Mouse (Mus musculus) embryonic facial prominence, embryonic 15.5 days (tissue): ENCODE results near the gene St5. TPM values are rescaled to one million over a fixed set of nuclear protein-coding genes. Genes with fewer than 3 reads are reported as not detected.

ENCODE experiments used
- ATAC-seq: fragments of 200-750 bp; cut with Nextera tagmentation; 2 replicates; pipeline ENCODE4 v1.8.0; 2017; ENCODE audit warnings: low read depth, moderate TSS enrichment; ENCODE audit not compliant: insufficient number of reproducible peaks, low FRiP score, low TSS enrichment
- H3K27ac ChIP-seq: fragments of 300-500 bp; sonication (generic); replicated peaks from 2 replicates; pipeline ENCODE4 v1.5.1; 2015; ENCODE audit warnings: mild to moderate bottlenecking, inconsistent platforms
- H3K27me3 ChIP-seq: fragments of 300-500 bp; sonication (generic); 2 replicates; pipeline ENCODE4 v1.6.1; 2015; ENCODE audit warnings: inconsistent platforms
- H3K36me3 ChIP-seq: fragments of 300-500 bp; sonication (generic); 2 replicates; pipeline ENCODE4 v1.6.1; 2015; ENCODE audit warnings: mild to moderate bottlenecking, inconsistent platforms
- H3K4me1 ChIP-seq: fragments of 300-500 bp; sonication (generic); 2 replicates; pipeline ENCODE4 v1.6.1; 2015; ENCODE audit warnings: inconsistent platforms
- H3K4me2 ChIP-seq: fragments of 300-500 bp; sonication (generic); replicated peaks from 2 replicates; pipeline ENCODE4 v1.6.1; 2015; ENCODE audit warnings: mild to moderate bottlenecking, inconsistent platforms
- H3K4me3 ChIP-seq: fragments of 300-500 bp; sonication (generic); replicated peaks from 2 replicates; pipeline ENCODE4 v1.5.1; 2015; ENCODE audit warnings: mild to moderate bottlenecking, inconsistent platforms
- H3K9ac ChIP-seq: fragments of 300-500 bp; sonication (generic); 2 replicates; pipeline ENCODE4 v1.6.1; 2015; ENCODE audit warnings: inconsistent platforms
- H3K9me3 ChIP-seq: fragments of 300-500 bp; sonication (generic); replicated peaks from 2 replicates; pipeline ENCODE4 v1.6.1; 2016; ENCODE audit warnings: inconsistent platforms
- WGBS: fragments of 180-500 bp; shearing (Covaris S2); methylation state at CpG from one replicate; pipeline ENCODE4 v1.1.7; 2015; 5-methylcytosine and 5-hydroxymethylcytosine counted together
- polyA plus RNA-seq: library from polyadenylated mRNA; unstranded; fragments of >200 nt; fragmentation: Nextera tagmentation; extraction: Ambion mirVana; gene quantifications from 2 replicates; pipeline ENCODE4 v1.2.1, GENCODE M21; 2015

St5 gene
- polyA plus RNA-seq, 1 experiment from 2014 or later = 52.4 TPM

GRCm38 (mm10) chr7:109606994-109607610 is 96.3 kb downstream of the St5 start:
- Histone ChIP-seq H3K27me3 (no peaks in the 10 kb centered on the region), H3K9me3 (no peaks in the 10 kb centered on the region), H3K4me1 (peaks cover 37% of the 10 kb centered on the region), H3K4me2 (no peak overlapping the region), H3K4me3 (no peak overlapping the region), H3K36me3 (0 out of 2 replicates have a peak, but pooled peaks cover 2% of the 10 kb centered on the region), H3K27ac (no peak overlapping the region), H3K9ac (no peak overlapping the region)
- ATAC-seq = no peak
- WGBS = 68% methylated on average over 7 of the region's 7 CpGs

DNA sequence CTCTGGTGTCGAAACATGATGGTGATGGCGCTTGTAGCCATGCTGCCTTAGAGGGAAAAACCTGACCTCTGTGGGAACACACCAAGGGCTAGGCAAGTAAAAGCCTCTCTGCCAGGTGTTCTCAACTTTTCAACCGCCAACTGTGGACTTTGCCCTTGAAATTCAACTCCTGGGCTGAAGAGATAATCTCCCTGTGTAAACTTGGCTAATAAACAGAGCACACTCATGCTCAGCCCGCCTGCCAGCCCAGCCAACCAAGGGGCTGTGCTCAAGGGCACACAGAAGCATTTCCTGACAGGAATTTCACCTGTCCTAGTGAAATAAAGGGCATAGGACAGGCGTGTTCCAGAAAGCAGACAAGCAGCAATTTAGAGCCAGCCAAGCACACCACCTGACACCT is 100.8 kb downstream of the St5 start:
- H3K4me2 ChIP-seq = no peak overlapping the region
- H3K4me1 ChIP-seq = peaks cover 23% of the 10 kb centered on the region
- 0 out of 2 replicates have a peak, but pooled peaks cover 2% of the 10 kb centered on the region for H3K36me3 ChIP-seq
- H3K9me3 ChIP-seq = no peaks in the 10 kb centered on the region
- ATAC-seq = no peak
- H3K27me3 ChIP-seq = no peaks in the 10 kb centered on the region
- no peak overlapping the region for H3K27ac ChIP-seq
- H3K9ac ChIP-seq = no peak overlapping the region
- no peak overlapping the region for H3K4me3 ChIP-seq
- 60% methylated on average over 5 of the region's 5 CpGs for WGBS

GRCm38 (mm10) chr7:109602022-109602421 is 101.4 kb downstream of the St5 start:
- H3K4me1 ChIP-seq = peaks cover 23% of the 10 kb centered on the region
- no peak overlapping the region for H3K4me2 ChIP-seq
- H3K9me3 ChIP-seq = no peaks in the 10 kb centered on the region
- H3K36me3 ChIP-seq = 0 out of 2 replicates have a peak, but pooled peaks cover 2% of the 10 kb centered on the region
- H3K9ac ChIP-seq = no peak overlapping the region
- no peaks in the 10 kb centered on the region for H3K27me3 ChIP-seq
- H3K4me3 ChIP-seq = no peak overlapping the region
- no peak overlapping the region for H3K27ac ChIP-seq
- no peak for ATAC-seq

DNA sequence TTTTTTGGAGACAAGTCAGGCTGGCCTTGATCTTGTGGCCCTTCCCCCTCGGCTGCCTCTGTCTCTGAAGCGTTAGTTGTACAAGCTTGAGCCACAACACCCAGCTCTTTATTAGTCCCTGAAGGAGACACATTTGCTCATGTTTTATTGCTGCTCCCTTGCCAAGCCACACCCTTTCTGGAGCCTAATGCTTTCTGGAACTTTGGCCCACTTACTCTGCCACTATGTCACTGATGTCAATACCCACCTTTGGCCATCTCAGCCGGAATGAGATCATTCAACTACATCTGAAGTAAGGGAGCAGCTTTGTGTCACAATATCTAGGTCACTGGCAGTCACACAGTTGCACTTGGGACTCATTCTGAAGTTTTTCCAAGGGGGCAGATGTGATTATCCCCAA is 102.7 kb downstream of the St5 start:
- no peak for ATAC-seq
- no peak overlapping the region for H3K4me2 ChIP-seq
- H3K9me3 ChIP-seq = no peaks in the 10 kb centered on the region
- H3K36me3 ChIP-seq = 0 out of 2 replicates have a peak, but pooled peaks cover 2% of the 10 kb centered on the region
- H3K4me1 ChIP-seq = peaks cover 23% of the 10 kb centered on the region
- no peak overlapping the region for H3K27ac ChIP-seq
- no peak overlapping the region for H3K9ac ChIP-seq
- 42% methylated on average over 3 of the region's 3 CpGs for WGBS
- no peak overlapping the region for H3K4me3 ChIP-seq
- no peaks in the 10 kb centered on the region for H3K27me3 ChIP-seq

DNA sequence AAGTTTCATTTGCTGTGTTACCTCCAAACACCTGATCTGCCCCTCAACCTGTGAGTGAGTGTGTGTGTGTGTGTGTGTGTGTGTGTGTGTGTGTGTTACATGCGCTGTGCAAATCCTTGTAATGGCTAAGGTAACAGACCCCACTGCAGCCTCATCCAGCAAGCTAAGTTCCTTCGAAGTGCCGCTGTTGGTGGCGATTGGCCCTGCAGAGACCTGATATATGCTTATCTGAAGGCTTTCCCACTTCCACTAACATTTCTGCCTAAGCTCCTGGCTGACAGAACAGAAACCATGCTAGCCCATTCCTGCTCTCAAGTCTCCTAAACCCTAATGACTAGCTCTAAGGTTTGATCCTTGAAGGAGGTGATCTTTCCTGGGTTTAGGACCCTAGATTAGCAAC is 103.4 kb downstream of the St5 start:
- Histone ChIP-seq H3K36me3 (0 out of 2 replicates have a peak, but pooled peaks cover 2% of the 10 kb centered on the region), H3K4me2 (no peak overlapping the region), H3K27ac (no peak overlapping the region), H3K9me3 (no peaks in the 10 kb centered on the region), H3K4me3 (no peak overlapping the region), H3K27me3 (no peaks in the 10 kb centered on the region), H3K9ac (no peak overlapping the region), H3K4me1 (peaks cover 23% of the 10 kb centered on the region)
- ATAC-seq = no peak
- 77% methylated on average over 4 of the region's 4 CpGs for WGBS

- ATAC-seq = no peak
- WGBS = 73% methylated on average over 2 of the region's 2 CpGs
- Histone ChIP-seq H3K27ac (no peak overlapping the region), H3K4me3 (no peak overlapping the region), H3K27me3 (no peaks in the 10 kb centered on the region), H3K4me2 (no peak overlapping the region), H3K9me3 (no peaks in the 10 kb centered on the region), H3K4me1 (peaks cover 3% of the 10 kb centered on the region; the same call in 1 of the 2 replicates), H3K9ac (no peak overlapping the region), H3K36me3 (no peaks in the 10 kb centered on the region)
Observed at GRCm38 (mm10) chr7:109594845-109595531, 108.4 kb downstream of the St5 start.

DNA sequence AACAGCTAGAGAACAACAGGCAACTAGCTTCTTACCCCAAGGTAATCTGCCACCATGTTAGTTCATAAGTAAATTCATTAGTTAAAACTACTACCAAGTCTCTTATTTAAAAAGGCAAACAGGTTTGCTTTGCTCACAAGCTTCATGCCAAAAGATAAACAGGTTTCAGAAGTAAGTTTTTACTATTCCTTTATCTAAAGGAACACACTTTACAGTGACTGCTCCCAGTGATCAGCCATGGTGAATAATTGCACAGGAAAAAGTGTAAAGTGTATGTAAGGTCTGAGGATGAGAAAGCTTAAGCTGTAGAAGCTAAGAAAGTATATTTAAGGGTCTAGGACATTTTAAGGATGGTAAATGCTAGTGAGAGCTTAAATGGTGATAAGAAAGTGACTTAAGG is 109.4 kb downstream of the St5 start:
- H3K36me3 ChIP-seq = no peaks in the 10 kb centered on the region
- H3K9me3 ChIP-seq = no peaks in the 10 kb centered on the region
- H3K4me1 ChIP-seq = peaks cover 9% of the 10 kb centered on the region; the same call in 1 of the 2 replicates
- H3K9ac ChIP-seq = no peak overlapping the region
- H3K27ac ChIP-seq = no peak overlapping the region
- no peaks in the 10 kb centered on the region for H3K27me3 ChIP-seq
- no peak overlapping the region for H3K4me2 ChIP-seq
- no peak overlapping the region for H3K4me3 ChIP-seq
- no peak for ATAC-seq

- H3K4me3 ChIP-seq = no peak overlapping the region
- no peaks in the 10 kb centered on the region for H3K9me3 ChIP-seq
- no peak overlapping the region for H3K4me2 ChIP-seq
- H3K27ac ChIP-seq = no peak overlapping the region
- no peaks in the 10 kb centered on the region for H3K36me3 ChIP-seq
- H3K4me1 ChIP-seq = peaks cover 17% of the 10 kb centered on the region
- H3K9ac ChIP-seq = no peak overlapping the region
- H3K27me3 ChIP-seq = no peaks in the 10 kb centered on the region
- no peak for ATAC-seq
- 45% methylated on average over 4 of the region's 4 CpGs for WGBS
Observed at GRCm38 (mm10) chr7:109592184-109592583, 111.2 kb downstream of the St5 start.

DNA sequence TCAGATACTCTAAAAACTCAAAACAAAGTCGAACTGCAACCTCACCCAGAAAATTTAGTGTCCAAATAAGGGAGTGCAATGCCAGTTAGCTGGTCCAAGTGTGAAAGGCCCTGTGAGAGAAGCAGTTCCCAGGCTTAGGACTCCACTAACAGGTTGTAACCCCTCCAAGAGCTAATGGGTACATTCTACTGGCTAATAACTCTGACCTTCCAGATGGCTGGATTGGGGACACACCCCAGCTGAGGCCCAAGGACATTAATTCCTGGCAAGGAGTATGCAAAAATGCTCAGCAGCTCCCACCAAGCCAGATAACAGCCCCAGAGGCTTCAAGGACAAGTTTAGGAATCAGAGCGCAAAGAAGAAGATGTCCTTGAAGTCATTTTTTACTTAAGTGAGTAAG is 112.8 kb downstream of the St5 start:
- peaks cover 20% of the 10 kb centered on the region for H3K4me1 ChIP-seq
- H3K9ac ChIP-seq = no peak overlapping the region
- no peak for ATAC-seq
- H3K27me3 ChIP-seq = no peaks in the 10 kb centered on the region
- no peaks in the 10 kb centered on the region for H3K9me3 ChIP-seq
- 69% methylated on average over 2 of the region's 2 CpGs for WGBS
- no peak overlapping the region for H3K4me2 ChIP-seq
- H3K27ac ChIP-seq = no peak overlapping the region
- no peak overlapping the region for H3K4me3 ChIP-seq
- H3K36me3 ChIP-seq = no peaks in the 10 kb centered on the region

DNA sequence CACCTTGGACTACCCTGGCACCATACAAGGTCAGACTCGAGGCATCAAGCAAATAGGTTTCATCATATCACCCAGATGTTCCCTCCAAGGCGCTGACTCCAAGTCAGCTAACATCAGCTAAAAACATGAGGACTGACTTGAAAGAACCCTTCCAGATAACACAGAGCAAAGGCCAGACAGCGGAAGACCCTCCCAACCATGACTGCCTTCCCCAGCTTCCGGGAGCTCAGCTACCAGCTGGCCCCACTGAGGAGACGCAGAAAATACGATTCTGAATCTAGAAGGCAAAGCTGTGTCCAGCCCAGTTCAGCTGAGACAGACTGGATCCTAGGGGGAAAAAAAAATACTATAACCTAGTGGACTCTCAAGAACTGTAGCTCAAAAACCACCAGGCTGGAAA is 114.4 kb downstream of the St5 start:
- H3K4me3 ChIP-seq = no peak overlapping the region
- no peaks in the 10 kb centered on the region for H3K36me3 ChIP-seq
- 69% methylated on average over 6 of the region's 6 CpGs for WGBS
- peaks cover 20% of the 10 kb centered on the region for H3K4me1 ChIP-seq
- no peaks in the 10 kb centered on the region for H3K27me3 ChIP-seq
- no peak overlapping the region for H3K4me2 ChIP-seq
- H3K27ac ChIP-seq = no peak overlapping the region
- no peak overlapping the region for H3K9ac ChIP-seq
- H3K9me3 ChIP-seq = no peaks in the 10 kb centered on the region
- ATAC-seq = no peak

- Histone ChIP-seq H3K9me3 (no peaks in the 10 kb centered on the region), H3K4me3 (no peak overlapping the region), H3K4me2 (no peak overlapping the region), H3K27me3 (no peaks in the 10 kb centered on the region), H3K36me3 (no peaks in the 10 kb centered on the region), H3K9ac (no peak overlapping the region), H3K27ac (no peak overlapping the region), H3K4me1 (peaks cover 20% of the 10 kb centered on the region)
- ATAC-seq = no peak
- WGBS = 64% methylated on average over 8 of the region's 8 CpGs
Observed at GRCm38 (mm10) chr7:109588145-109588544, 115.3 kb downstream of the St5 start.

- H3K4me1 ChIP-seq = peaks cover 25% of the 10 kb centered on the region
- no peaks in the 10 kb centered on the region for H3K9me3 ChIP-seq
- H3K9ac ChIP-seq = no peak overlapping the region
- H3K36me3 ChIP-seq = no peaks in the 10 kb centered on the region
- no peak for ATAC-seq
- no peak overlapping the region for H3K4me2 ChIP-seq
- H3K27me3 ChIP-seq = no peaks in the 10 kb centered on the region
- H3K27ac ChIP-seq = no peak overlapping the region
- H3K4me3 ChIP-seq = no peak overlapping the region
- WGBS = 66% methylated on average over 1 of the region's 1 CpGs
Observed at GRCm38 (mm10) chr7:109584467-109584866, 118.9 kb downstream of the St5 start.
